Mouse (Mus musculus): ENCODE data around the gene Tmem8b. TPM values are rescaled to one million over a fixed set of nuclear protein-coding genes. Genes with fewer than 3 reads are reported as not detected.

Gene Tmem8b
- total RNA-seq (2014; fragmentation: Nextera tagmentation) (2.9 and 6.0 TPM in 2 replicates), total RNA-seq (2017) (0.76 and 1.1 TPM in 2 replicates), polyA plus RNA-seq (2012) (2.9 and 3.6 TPM in 2 replicates)

- H3K9me3 ChIP-seq (replicated peaks) = no peaks in the 10 kb centered on the region
- ATAC-seq (ENCODE audit: extremely low read depth, insufficient number of reproducible peaks, low FRiP score, poor library complexity, severe bottlenecking) = peak; percentile 94
- peak within 1 kb of the TSS; percentile 73 for H3K4me3 ChIP-seq (ENCODE audit: low read depth, low read length)
- DNase-seq (ENCODE audit: low spot score) = peak; percentile 96
- no peaks in the 10 kb centered on the region for H3K36me3 ChIP-seq (replicated peaks)
- peaks cover 29% of the 10 kb centered on the region for H3K4me1 ChIP-seq (ENCODE audit: insufficient read depth, low read depth, low read length)
- TF ChIP-seq POLR2AphosphoS5 (IDR thresholded peaks at IDR 0.05; ENCODE audit: insufficient replicate concordance, low read depth, low read length) (no peak), GATA1 (IDR thresholded peaks at IDR 0.05; ENCODE audit: borderline replicate concordance, low read length) (no peak), GATA2 (IDR thresholded peaks at IDR 0.05; ENCODE audit: borderline replicate concordance, low read depth, low read length) (no peak), TAL1 (conservative IDR thresholded peaks at IDR 0.05; ENCODE audit: low read depth, low read length) (no peak)
- peaks cover 16% of the 10 kb centered on the region for H3K27me3 ChIP-seq (ENCODE audit: insufficient read depth, low read length)
Measured at GRCm38 (mm10) chr4:43668782-43669427, at the start of gene Tmem8b, which contains the start of gene Fam221b. Gene Tmem8b (plus strand): TSS chr4:43668971. Gene Fam221b (minus strand): TSS chr4:43669145.

GRCm38 (mm10) chr4:43620146-43620778 lies 48.5 kb upstream of the Tmem8b start:
- peaks cover 11% of the 10 kb centered on the region for H3K9me3 ChIP-seq (replicated peaks)
- DNase-seq (ENCODE audit: low spot score) (no peak), ATAC-seq (ENCODE audit: extremely low read depth, insufficient number of reproducible peaks, low FRiP score, poor library complexity, severe bottlenecking) (no peak)
- H3K27me3 ChIP-seq (ENCODE audit: insufficient read depth, low read length) = no peaks in the 10 kb centered on the region
- no peaks in the 10 kb centered on the region for H3K4me1 ChIP-seq (ENCODE audit: insufficient read depth, low read depth, low read length)
- no peak overlapping the region for H3K4me3 ChIP-seq (ENCODE audit: low read depth, low read length)
- TF ChIP-seq POLR2AphosphoS5 (IDR thresholded peaks at IDR 0.05; ENCODE audit: insufficient replicate concordance, low read depth, low read length) (no peak), GATA2 (IDR thresholded peaks at IDR 0.05; ENCODE audit: borderline replicate concordance, low read depth, low read length) (no peak), CTCF (IDR thresholded peaks at IDR 0.05; ENCODE audit: low read depth, low read length) (no peak), GATA1 (IDR thresholded peaks at IDR 0.05; ENCODE audit: borderline replicate concordance, low read length) (no peak), TAL1 (conservative IDR thresholded peaks at IDR 0.05; ENCODE audit: low read depth, low read length) (no peak)
- no peaks in the 10 kb centered on the region for H3K36me3 ChIP-seq (replicated peaks)

GRCm38 (mm10) chr4:43629106-43629817 lies 39.5 kb upstream of the Tmem8b start:
- H3K4me1 ChIP-seq (ENCODE audit: insufficient read depth, low read depth, low read length) = peaks cover 26% of the 10 kb centered on the region
- no peak overlapping the region for H3K4me3 ChIP-seq (ENCODE audit: low read depth, low read length)
- H3K9me3 ChIP-seq (replicated peaks) = peaks cover 15% of the 10 kb centered on the region
- ATAC-seq (ENCODE audit: extremely low read depth, insufficient number of reproducible peaks, low FRiP score, poor library complexity, severe bottlenecking) (no peak), DNase-seq (ENCODE audit: low spot score) (no peak)
- H3K36me3 ChIP-seq (replicated peaks) = no peaks in the 10 kb centered on the region
- no peak for TF ChIP-seq POLR2AphosphoS5 (IDR thresholded peaks at IDR 0.05; ENCODE audit: insufficient replicate concordance, low read depth, low read length)
- H3K27me3 ChIP-seq (ENCODE audit: insufficient read depth, low read length) = peaks cover 33% of the 10 kb centered on the region

- Histone ChIP-seq H3K36me3 (replicated peaks) (no peaks in the 10 kb centered on the region), H3K4me1 (ENCODE audit: insufficient read depth, low read depth, low read length) (peaks cover 26% of the 10 kb centered on the region), H3K4me3 (ENCODE audit: low read depth, low read length) (no peak overlapping the region), H3K9me3 (replicated peaks) (peaks cover 13% of the 10 kb centered on the region), H3K27me3 (ENCODE audit: insufficient read depth, low read length) (peaks cover 38% of the 10 kb centered on the region)
- TF ChIP-seq TAL1 (conservative IDR thresholded peaks at IDR 0.05; ENCODE audit: low read depth, low read length) (no peak), CTCF (IDR thresholded peaks at IDR 0.05; ENCODE audit: low read depth, low read length) (peak; percentile 39; the same call in 1 of the 2 replicates)
- DNase-seq (ENCODE audit: low spot score) = peak; percentile 75
- peak; percentile 34; the same call in 1 of the 2 replicates for ATAC-seq (ENCODE audit: extremely low read depth, insufficient number of reproducible peaks, low FRiP score, poor library complexity, severe bottlenecking)
Measured at GRCm38 (mm10) chr4:43630030-43630581, 38.7 kb upstream of the Tmem8b start.

GRCm38 (mm10) chr4:43630671-43631045 lies 38.1 kb upstream of the Tmem8b start:
- TF ChIP-seq GATA2 (IDR thresholded peaks at IDR 0.05; ENCODE audit: borderline replicate concordance, low read depth, low read length) = no peak
- no peak for TF ChIP-seq CTCF (IDR thresholded peaks at IDR 0.05; ENCODE audit: low read depth, low read length)
- TF ChIP-seq TAL1 (conservative IDR thresholded peaks at IDR 0.05; ENCODE audit: low read depth, low read length) = no peak
- no peak for TF ChIP-seq POLR2AphosphoS5 (IDR thresholded peaks at IDR 0.05; ENCODE audit: insufficient replicate concordance, low read depth, low read length)
- no peak for TF ChIP-seq GATA1 (IDR thresholded peaks at IDR 0.05; ENCODE audit: borderline replicate concordance, low read length)
- peaks cover 26% of the 10 kb centered on the region for H3K4me1 ChIP-seq (ENCODE audit: insufficient read depth, low read depth, low read length)
- H3K27me3 ChIP-seq (ENCODE audit: insufficient read depth, low read length) = peaks cover 44% of the 10 kb centered on the region
- no peak for DNase-seq (ENCODE audit: low spot score)
- no peak for ATAC-seq (ENCODE audit: extremely low read depth, insufficient number of reproducible peaks, low FRiP score, poor library complexity, severe bottlenecking)
- peaks cover 8% of the 10 kb centered on the region for H3K9me3 ChIP-seq (replicated peaks)
- H3K36me3 ChIP-seq (replicated peaks) = no peaks in the 10 kb centered on the region
- peak overlapping the region; percentile 72; the same call in 1 of the 2 replicates for H3K4me3 ChIP-seq (ENCODE audit: low read depth, low read length)

Measured in G1E (cell line).